In genomic region chr10:118680896-118681295, GRCm38 (mm10) we compare ENCODE assay signal across 19 mouse cellular contexts.
"Had no signal": no experiment of that assay in that cellular context is flagged by ENCODE, and none has a peak within 500 bp of the region (broad histone marks: within the 10 kb centered on the region; RNA-seq: fewer than 3 reads in every experiment).

No protein-coding gene starts in this region.

- DNase-seq: kidney, adult 18-20 months; kidney, adult 9 months; kidney, postnatal 14 days; kidney, postnatal 4 days; liver, postnatal 0 days; lung, embryonic 14.5 days; thymus, adult 2 months; thymus, postnatal 14 days; thymus, postnatal 4 days had no signal

- ATAC-seq: liver, postnatal 0 days; lung, postnatal 0 days; midbrain, embryonic 15.5 days had no signal

- H3K4me3 ChIP-seq: limb, embryonic 12.5 days; limb, embryonic 15.5 days; megakaryocyte, embryonic 14.5 days; midbrain, embryonic 10.5 days; midbrain, embryonic 15.5 days; neural tube, embryonic 12.5 days had no signal

- H3K27ac ChIP-seq: limb, embryonic 12.5 days; limb, embryonic 15.5 days; liver, embryonic 14.5 days; macrophage; midbrain, embryonic 10.5 days; midbrain, embryonic 15.5 days; neural tube, embryonic 12.5 days; stomach, postnatal 0 days had no signal
